Mouse (Mus musculus) forebrain, postnatal 0 days (tissue): ENCODE results near the gene Sclt1. TPM values are rescaled to one million over a fixed set of nuclear protein-coding genes. Genes with fewer than 3 reads are reported as not detected.

Experiments
- ATAC-seq: fragments of 200-750 bp; cut with Nextera tagmentation; 2 replicates; pipeline ENCODE4 v1.8.0; 2017; ENCODE audit warnings: mild to moderate bottlenecking, moderate library complexity
- DNase-seq: peaks from one replicate; pipeline ENCODE4 v3.0.0-alpha.2; 2015
- H3K27ac ChIP-seq: fragments of 300-500 bp; sonication (generic); 2 replicates; pipeline ENCODE4 v1.5.1; 2014; ENCODE audit warnings: low read depth, mild to moderate bottlenecking, antibody characterized with exemption, low read length, moderate library complexity, mixed read lengths
- H3K27me3 ChIP-seq: fragments of 300-500 bp; sonication (generic); 2 replicates; pipeline ENCODE4 v1.6.1; 2014; ENCODE audit warnings: mild to moderate bottlenecking, low read length, mixed read lengths; ENCODE audit not compliant: insufficient read depth
- H3K36me3 ChIP-seq: fragments of 300-500 bp; sonication (generic); 2 replicates; pipeline ENCODE4 v1.6.1; 2014; ENCODE audit warnings: mild to moderate bottlenecking, moderate library complexity; ENCODE audit not compliant: insufficient read depth
- H3K4me1 ChIP-seq: fragments of 300-500 bp; sonication (generic); 2 replicates; pipeline ENCODE4 v1.6.1; 2014; ENCODE audit warnings: antibody characterized with exemption; ENCODE audit not compliant: insufficient read depth
- H3K4me2 ChIP-seq: fragments of 300-500 bp; sonication (generic); 2 replicates; pipeline ENCODE4 v1.6.1; 2014; ENCODE audit warnings: low read depth, mild to moderate bottlenecking, moderate library complexity
- H3K4me3 ChIP-seq: fragments of 300-500 bp; sonication (generic); 2 replicates; pipeline ENCODE4 v1.5.1; 2014; ENCODE audit warnings: low read depth, low read length, mixed read lengths
- H3K9ac ChIP-seq: fragments of 300-500 bp; sonication (generic); 2 replicates; pipeline ENCODE4 v1.6.1; 2014; ENCODE audit warnings: mild to moderate bottlenecking
- H3K9me3 ChIP-seq: fragments of 300-500 bp; sonication (generic); 2 replicates; pipeline ENCODE4 v1.6.1; 2016; ENCODE audit warnings: low read length
- CTCF ChIP-seq: sonication (generic); IDR thresholded peaks from 2 replicates; pipeline ENCODE4 v1.5.1; 2016; ENCODE audit warnings: antibody characterized with exemption, control low read depth, low read depth
- WGBS: fragments of 180-500 bp; shearing (Covaris S2); extraction: QIAGEN DNeasy Blood & Tissue Kit; methylation state at CpG from one replicate; pipeline ENCODE4 v1.1.7; 2014; 5-methylcytosine and 5-hydroxymethylcytosine counted together
- polyA plus RNA-seq: library from polyadenylated mRNA; unstranded; fragments of >200 nt; fragmentation: Nextera tagmentation; extraction: Ambion mirVana; gene quantifications from 2 replicates; pipeline ENCODE4 v1.2.1, GENCODE M21; 2015
- total RNA-seq: library from RNA; depleted of rRNA; stranded (reverse); fragments of >200 nt; gene quantifications from 2 replicates; pipeline ENCODE4 v1.2.3, GENCODE M21; 2014

The Sclt1 gene
- total and polyA plus RNA-seq, 2 experiments from 2014 or later: 12.3 to 23.6 TPM

DNA sequence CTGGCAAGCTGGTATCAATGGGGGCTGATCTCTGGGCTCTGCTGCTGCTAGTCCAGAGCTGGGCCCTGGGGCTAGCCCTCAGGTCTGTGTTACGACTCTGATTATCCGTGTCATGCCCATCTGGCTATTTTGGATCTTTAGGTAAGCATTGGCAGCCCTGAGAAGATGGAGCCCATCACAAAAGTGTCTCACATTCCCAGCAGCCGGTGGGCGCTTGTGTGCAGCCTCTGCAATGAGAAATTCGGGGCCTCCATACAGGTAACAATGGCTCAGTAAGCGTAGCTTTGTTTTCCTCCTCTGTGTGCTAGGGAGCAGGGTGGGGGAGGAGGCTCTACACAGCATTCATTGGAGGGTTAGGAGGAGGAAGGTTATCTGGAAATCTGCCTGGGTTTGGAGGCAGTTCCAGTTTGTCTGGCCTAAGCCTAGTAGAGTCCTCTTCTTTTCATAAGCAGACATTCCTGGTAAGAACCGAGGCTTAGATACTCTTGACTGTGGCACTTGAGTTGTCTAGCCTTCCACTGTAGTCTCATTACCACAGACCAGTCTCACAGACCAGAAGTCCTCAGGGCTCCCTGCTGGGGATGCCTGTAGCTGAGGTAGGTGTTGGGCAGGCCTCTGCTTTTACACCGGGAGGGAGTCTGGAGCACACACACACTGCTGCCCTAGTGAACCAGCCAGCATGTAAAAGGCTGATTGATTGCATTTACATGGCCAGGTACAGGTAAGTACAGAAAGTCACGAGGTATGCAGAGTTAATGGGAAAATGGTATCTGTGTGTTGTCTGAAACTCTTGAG is 140.9 kb downstream of the Sclt1 start:
- no peak overlapping the region for H3K27ac ChIP-seq
- H3K27me3 ChIP-seq: no peaks in the 10 kb centered on the region
- WGBS: 65% methylated on average over 9 of the region's 9 CpGs
- TF ChIP-seq CTCF: no peak
- DNase-seq (no peak), ATAC-seq (no peak)
- no peak overlapping the region for H3K9ac ChIP-seq
- peaks cover 26% of the 10 kb centered on the region for H3K36me3 ChIP-seq
- H3K9me3 ChIP-seq: no peaks in the 10 kb centered on the region
- H3K4me2 ChIP-seq: no peak overlapping the region
- H3K4me1 ChIP-seq: no peaks in the 10 kb centered on the region
- H3K4me3 ChIP-seq: no peak overlapping the region

DNA sequence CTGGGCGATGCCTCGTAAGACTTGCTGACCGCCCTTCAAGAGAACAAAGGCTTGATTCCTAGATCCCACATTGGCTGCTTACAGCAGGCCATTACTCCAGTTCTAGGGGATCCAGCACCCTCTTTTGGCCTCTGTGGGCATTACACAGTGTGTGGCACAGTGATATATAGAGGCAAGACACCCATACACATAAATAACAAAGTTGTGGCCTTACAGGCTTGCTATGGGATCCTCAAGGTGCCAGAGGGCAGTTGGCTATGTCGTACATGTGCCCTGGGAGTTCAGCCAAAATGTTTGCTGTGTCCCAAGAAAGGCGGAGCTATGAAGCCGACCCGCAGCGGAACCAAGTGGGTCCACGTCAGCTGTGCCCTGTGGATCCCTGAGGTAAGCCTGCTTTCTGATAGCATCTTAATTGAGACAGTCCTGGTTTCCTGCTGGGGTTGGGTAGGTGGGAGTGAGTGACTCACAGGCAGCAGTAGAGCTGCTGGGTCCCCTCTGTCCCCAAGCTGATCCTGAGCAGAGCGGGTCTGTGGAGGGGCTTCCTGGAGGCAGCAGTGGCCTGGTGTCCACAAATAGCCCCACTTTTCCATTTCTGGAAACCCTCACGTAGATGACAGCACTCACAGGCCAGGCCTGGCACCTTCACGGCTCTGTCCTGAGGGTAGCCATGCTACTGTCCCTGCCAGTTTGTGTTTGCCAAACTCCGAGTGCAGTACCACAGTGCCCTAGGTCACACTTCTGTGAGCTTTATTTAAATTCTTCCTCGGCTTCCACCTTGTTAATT is 142.3 kb downstream of the Sclt1 start:
- no peak overlapping the region for H3K4me2 ChIP-seq
- TF ChIP-seq CTCF: peak; percentile 65
- 76% methylated on average over 14 of the region's 14 CpGs for whole genome bisulfite sequencing
- no peaks in the 10 kb centered on the region for H3K4me1 ChIP-seq
- H3K4me3 ChIP-seq: no peak overlapping the region
- no peaks in the 10 kb centered on the region for H3K9me3 ChIP-seq
- peak; percentile 61; the same call in 1 of the 2 replicates for ATAC-seq
- peaks cover 21% of the 10 kb centered on the region for H3K36me3 ChIP-seq
- peak; percentile 56 for DNase-seq
- H3K27ac ChIP-seq: no peak overlapping the region
- no peak overlapping the region for H3K9ac ChIP-seq
- H3K27me3 ChIP-seq: no peaks in the 10 kb centered on the region

DNA sequence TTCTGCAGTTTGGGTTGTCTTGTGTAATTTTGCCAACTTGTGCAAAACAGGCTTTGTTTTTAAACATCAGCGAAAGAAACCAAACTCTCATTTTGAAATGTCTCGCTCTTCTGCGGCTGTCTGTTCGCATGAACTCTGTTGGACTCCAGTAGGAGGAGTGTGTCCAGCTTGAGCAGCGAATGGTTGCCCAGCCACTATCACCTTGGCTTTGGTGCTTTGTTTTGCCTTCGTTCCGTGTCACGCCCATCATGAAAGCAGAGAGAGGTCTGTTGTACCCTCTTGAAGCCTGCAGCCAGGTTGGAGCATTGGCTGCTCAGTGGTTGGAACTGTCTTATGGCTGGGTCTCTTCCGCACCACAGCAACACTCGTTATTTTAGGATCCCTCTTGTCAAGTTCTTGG is 143.1 kb downstream of the Sclt1 start:
- Histone ChIP-seq H3K4me2 (no peak overlapping the region), H3K9ac (no peak overlapping the region), H3K4me1 (no peaks in the 10 kb centered on the region), H3K27ac (no peak overlapping the region), H3K4me3 (no peak overlapping the region), H3K9me3 (no peaks in the 10 kb centered on the region), H3K27me3 (no peaks in the 10 kb centered on the region), H3K36me3 (peaks cover 17% of the 10 kb centered on the region)
- no peak for TF ChIP-seq CTCF
- 89% methylated on average over 10 of the region's 10 CpGs for WGBS
- DNase-seq: no peak
- no peak for ATAC-seq

DNA sequence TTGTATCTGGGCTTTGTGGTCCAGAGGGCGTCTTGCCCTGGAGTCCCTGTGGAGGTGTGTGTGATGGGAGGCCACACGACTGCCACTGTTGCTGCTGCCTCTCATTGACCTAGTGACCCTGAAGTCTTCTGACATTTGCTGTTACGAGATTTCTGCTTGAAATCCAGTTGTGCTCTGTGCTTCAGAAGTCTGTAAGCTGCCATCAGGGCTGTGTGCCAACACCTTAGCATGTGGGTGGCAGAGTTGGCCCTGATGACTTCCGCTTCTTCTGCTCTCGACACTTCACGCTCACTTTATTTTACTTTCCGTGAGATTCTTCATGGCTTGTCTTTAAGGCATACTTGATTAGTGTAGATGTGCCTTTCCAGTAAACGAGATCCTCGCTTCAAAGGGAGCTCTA is 143.9 kb downstream of the Sclt1 start:
- Histone ChIP-seq H3K9me3 (no peaks in the 10 kb centered on the region), H3K4me3 (no peak overlapping the region), H3K9ac (no peak overlapping the region), H3K27me3 (no peaks in the 10 kb centered on the region), H3K4me1 (no peaks in the 10 kb centered on the region), H3K4me2 (no peak overlapping the region), H3K36me3 (peaks cover 25% of the 10 kb centered on the region), H3K27ac (no peak overlapping the region)
- DNase-seq: no peak
- WGBS: 70% methylated on average over 9 of the region's 9 CpGs
- TF ChIP-seq CTCF: no peak
- ATAC-seq: no peak

DNA sequence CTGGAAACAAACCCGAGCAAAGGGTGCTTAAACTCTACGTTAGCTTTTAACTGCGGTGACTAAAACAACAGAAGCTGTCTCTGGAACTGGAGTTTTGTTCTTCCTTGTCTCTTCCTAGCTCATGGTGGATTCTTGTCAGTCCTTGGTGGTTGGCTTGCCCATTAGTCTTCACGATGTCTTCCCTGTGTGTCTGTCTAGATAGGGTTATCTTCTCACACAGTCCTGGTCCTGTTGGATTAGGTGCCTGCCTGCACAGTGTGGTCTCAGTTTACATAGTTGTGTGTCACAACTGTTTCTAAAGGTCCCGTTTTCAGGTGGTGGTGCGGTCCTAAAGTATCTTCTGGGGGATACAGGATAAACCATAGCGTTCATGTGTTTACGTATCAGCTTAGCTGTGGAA is 145.3 kb downstream of the Sclt1 start:
- H3K9ac ChIP-seq: no peak overlapping the region
- H3K9me3 ChIP-seq: no peaks in the 10 kb centered on the region
- H3K36me3 ChIP-seq: peaks cover 33% of the 10 kb centered on the region
- no peak for TF ChIP-seq CTCF
- DNase-seq (no peak), ATAC-seq (no peak)
- WGBS: 95% methylated on average over 8 of the region's 8 CpGs
- no peaks in the 10 kb centered on the region for H3K4me1 ChIP-seq
- no peaks in the 10 kb centered on the region for H3K27me3 ChIP-seq
- H3K4me3 ChIP-seq: no peak overlapping the region
- H3K4me2 ChIP-seq: no peak overlapping the region
- no peak overlapping the region for H3K27ac ChIP-seq

DNA sequence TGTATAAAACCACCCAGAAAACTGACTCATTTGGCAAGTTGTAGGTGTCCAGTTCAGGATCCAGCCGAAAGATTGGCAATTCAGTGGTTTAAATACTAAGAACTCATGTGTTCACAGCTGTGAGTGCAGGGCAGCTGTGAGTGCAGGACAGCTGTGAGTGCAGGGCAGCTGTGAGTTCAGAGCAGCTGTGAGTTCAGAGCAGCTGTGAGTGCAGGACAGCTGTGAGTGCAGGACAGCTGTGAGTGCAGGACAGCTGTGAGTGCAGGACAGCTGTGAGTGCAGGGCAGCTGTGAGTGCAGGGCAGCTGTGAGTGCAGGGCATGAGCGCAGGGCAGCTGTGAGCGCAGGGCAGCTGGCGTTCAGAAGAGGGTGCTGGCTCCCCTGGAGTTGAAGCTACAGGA is 147.3 kb downstream of the Sclt1 start:
- Histone ChIP-seq H3K36me3 (peaks cover 36% of the 10 kb centered on the region), H3K4me3 (no peak overlapping the region), H3K27ac (no peak overlapping the region), H3K9ac (no peak overlapping the region), H3K4me2 (no peak overlapping the region), H3K4me1 (no peaks in the 10 kb centered on the region), H3K9me3 (no peaks in the 10 kb centered on the region), H3K27me3 (no peaks in the 10 kb centered on the region)
- WGBS: 97% methylated on average over 4 of the region's 4 CpGs
- DNase-seq (no peak), ATAC-seq (no peak)
- no peak for TF ChIP-seq CTCF
